Mouse (Mus musculus): ENCODE results near the gene Olfr49. TPM values are rescaled to one million over a fixed set of nuclear protein-coding genes. Genes with fewer than 3 reads are reported as not detected.

Olfr49 gene
- polyA plus RNA-seq, 1 experiment from 2014 or later, result not detected

DNA sequence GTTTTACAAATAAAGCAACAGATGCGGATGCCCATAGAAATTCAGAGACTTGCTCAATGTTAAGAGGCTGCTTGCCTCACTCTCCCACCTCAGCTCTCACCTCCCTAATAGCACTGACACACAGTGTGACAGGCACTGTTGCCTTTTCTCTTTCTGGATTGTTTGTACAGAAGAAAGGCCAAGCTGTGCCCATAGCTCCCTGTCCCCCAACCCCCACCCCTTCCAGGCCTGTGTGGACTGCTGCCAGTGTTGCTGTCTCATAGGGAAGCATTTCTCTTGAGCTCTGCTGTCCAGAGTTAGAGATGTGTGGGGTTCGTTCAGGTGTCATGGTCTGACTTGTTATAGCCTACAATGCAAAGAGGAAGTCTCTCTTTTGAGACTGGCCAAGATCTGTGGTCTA is 24.5 kb downstream of the Olfr49 start:
- Histone ChIP-seq H3K9ac (replicated peaks) (no peak overlapping the region), H3K4me1 (replicated peaks) (peaks cover 16% of the 10 kb centered on the region), H3K36me3 (peaks cover 9% of the 10 kb centered on the region; the same call in 1 of the 2 replicates), H3K4me3 (replicated peaks) (peak overlapping the region; percentile 58), H3K9me3 (no peaks in the 10 kb centered on the region), H3K27ac (no peak overlapping the region), H3K4me2 (replicated peaks) (peak overlapping the region; percentile 88), H3K27me3 (0 out of 2 replicates have a peak, but pooled peaks cover 6% of the 10 kb centered on the region)
- ATAC-seq, result no peak
- 77% methylated on average over 2 of the region's 2 CpGs for WGBS

- H3K9me3 ChIP-seq, result no peaks in the 10 kb centered on the region
- no peak overlapping the region for H3K27ac ChIP-seq
- peak overlapping the region; percentile 74 for H3K9ac ChIP-seq (replicated peaks)
- 0 out of 2 replicates have a peak, but pooled peaks cover 6% of the 10 kb centered on the region for H3K27me3 ChIP-seq
- 27% methylated on average over 8 of the region's 8 CpGs for WGBS
- peak overlapping the region; percentile 58 for H3K4me3 ChIP-seq (replicated peaks)
- peak overlapping the region; percentile 88 for H3K4me2 ChIP-seq (replicated peaks)
- ATAC-seq, result no peak
- H3K4me1 ChIP-seq (replicated peaks), result peaks cover 21% of the 10 kb centered on the region
- H3K36me3 ChIP-seq, result peaks cover 9% of the 10 kb centered on the region; the same call in 1 of the 2 replicates
These were observed 25.0 kb downstream of the Olfr49 start for GRCm38 (mm10) chr14:54259722-54260085.

GRCm38 (mm10) chr14:54259003-54259721 is 25.6 kb downstream of the Olfr49 start:
- H3K9me3 ChIP-seq, result no peaks in the 10 kb centered on the region
- H3K27me3 ChIP-seq, result 0 out of 2 replicates have a peak, but pooled peaks cover 6% of the 10 kb centered on the region
- peak overlapping the region; percentile 58 for H3K4me3 ChIP-seq (replicated peaks)
- H3K9ac ChIP-seq (replicated peaks), result peak overlapping the region; percentile 74
- H3K4me1 ChIP-seq (replicated peaks), result peaks cover 26% of the 10 kb centered on the region
- H3K36me3 ChIP-seq, result peaks cover 9% of the 10 kb centered on the region; the same call in 1 of the 2 replicates
- peak; percentile 91 for ATAC-seq
- peak overlapping the region; percentile 54; the same call in 1 of the 2 replicates for H3K27ac ChIP-seq
- WGBS, result under 1% methylated on average over 35 of the region's 35 CpGs
- peak overlapping the region; percentile 88 for H3K4me2 ChIP-seq (replicated peaks)

- H3K36me3 ChIP-seq, result 0 out of 2 replicates have a peak, but pooled peaks cover 5% of the 10 kb centered on the region
- WGBS, result 76% methylated on average over 7 of the region's 7 CpGs
- H3K4me1 ChIP-seq (replicated peaks), result peaks cover 26% of the 10 kb centered on the region
- H3K4me2 ChIP-seq (replicated peaks), result peak overlapping the region; percentile 88
- no peaks in the 10 kb centered on the region for H3K9me3 ChIP-seq
- ATAC-seq, result no peak
- H3K27me3 ChIP-seq, result 0 out of 2 replicates have a peak, but pooled peaks cover 6% of the 10 kb centered on the region
- no peak overlapping the region for H3K9ac ChIP-seq (replicated peaks)
- no peak overlapping the region for H3K27ac ChIP-seq
- no peak overlapping the region for H3K4me3 ChIP-seq (replicated peaks)
These were observed 26.5 kb downstream of the Olfr49 start for GRCm38 (mm10) chr14:54258131-54258670.

GRCm38 (mm10) chr14:54254670-54255202 is 30.0 kb downstream of the Olfr49 start:
- H3K4me2 ChIP-seq (replicated peaks), result peak overlapping the region; percentile 71
- 71% methylated on average over 12 of the region's 12 CpGs for WGBS
- H3K27me3 ChIP-seq, result no peaks in the 10 kb centered on the region
- no peaks in the 10 kb centered on the region for H3K9me3 ChIP-seq
- peak overlapping the region; percentile 75 for H3K4me3 ChIP-seq (replicated peaks)
- H3K4me1 ChIP-seq (replicated peaks), result peaks cover 53% of the 10 kb centered on the region
- no peak for ATAC-seq
- 0 out of 2 replicates have a peak, but pooled peaks cover 1% of the 10 kb centered on the region for H3K36me3 ChIP-seq
- no peak overlapping the region; the same call in 1 of the 2 replicates for H3K9ac ChIP-seq (replicated peaks)
- no peak overlapping the region for H3K27ac ChIP-seq

DNA sequence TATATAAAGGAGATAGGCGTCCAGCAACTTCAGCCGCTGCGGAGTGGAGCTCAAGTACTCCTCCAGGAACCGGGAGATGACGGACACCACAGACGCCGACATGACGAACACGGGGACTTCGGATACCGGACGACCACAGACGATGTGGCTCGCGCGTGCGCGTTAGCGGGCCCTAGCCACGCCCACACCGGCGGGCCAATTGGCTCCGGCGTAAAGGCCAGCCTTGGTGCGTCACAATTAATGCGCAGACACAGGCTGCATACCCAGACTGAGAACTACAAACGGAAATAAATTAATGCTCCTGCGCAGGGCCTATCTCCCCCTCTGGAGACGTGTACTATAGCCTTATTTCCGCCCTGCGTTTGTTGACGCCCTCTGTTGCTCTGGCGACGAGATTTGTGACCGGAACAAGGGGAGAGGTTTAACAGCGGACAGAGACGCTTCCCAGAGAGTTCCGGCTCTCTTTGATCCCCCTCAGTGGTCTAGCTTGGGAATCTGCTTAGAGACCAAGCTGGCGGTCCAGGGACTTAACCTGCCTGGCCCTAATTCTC is 30.9 kb downstream of the Olfr49 start, which contains the start of the genes Dad1 and Abhd4:
TSS of gene Dad1 (minus strand) at position 364 of the 551 bp plus-strand sequence.
TSS of gene Abhd4 (plus strand) at position 448 of the 551 bp plus-strand sequence.
- no peaks in the 10 kb centered on the region for H3K27me3 ChIP-seq
- peak; percentile 100 for ATAC-seq
- peak within 1 kb of the TSS; percentile 80 for H3K9ac ChIP-seq (replicated peaks)
- no peaks in the 10 kb centered on the region for H3K9me3 ChIP-seq
- H3K4me2 ChIP-seq (replicated peaks), result peak within 1 kb of the TSS; percentile 71
- peak within 1 kb of the TSS; percentile 86 for H3K27ac ChIP-seq
- peak within 1 kb of the TSS; percentile 75 for H3K4me3 ChIP-seq (replicated peaks)
- H3K36me3 ChIP-seq, result 0 out of 2 replicates have a peak, but pooled peaks cover 7% of the 10 kb centered on the region
- whole genome bisulfite sequencing, result 0% methylated on average over 39 of the region's 39 CpGs
- peaks cover 56% of the 10 kb centered on the region for H3K4me1 ChIP-seq (replicated peaks)

- WGBS, result 80% methylated on average over 4 of the region's 4 CpGs
- Histone ChIP-seq H3K4me2 (replicated peaks) (no peak overlapping the region), H3K9ac (replicated peaks) (no peak overlapping the region; the same call in 1 of the 2 replicates), H3K4me1 (replicated peaks) (peaks cover 51% of the 10 kb centered on the region), H3K9me3 (no peaks in the 10 kb centered on the region), H3K4me3 (replicated peaks) (no peak overlapping the region), H3K36me3 (peaks cover 33% of the 10 kb centered on the region), H3K27me3 (no peaks in the 10 kb centered on the region), H3K27ac (no peak overlapping the region)
- ATAC-seq, result no peak
These were observed 34.6 kb downstream of the Olfr49 start for GRCm38 (mm10) chr14:54250122-54250521.

DNA sequence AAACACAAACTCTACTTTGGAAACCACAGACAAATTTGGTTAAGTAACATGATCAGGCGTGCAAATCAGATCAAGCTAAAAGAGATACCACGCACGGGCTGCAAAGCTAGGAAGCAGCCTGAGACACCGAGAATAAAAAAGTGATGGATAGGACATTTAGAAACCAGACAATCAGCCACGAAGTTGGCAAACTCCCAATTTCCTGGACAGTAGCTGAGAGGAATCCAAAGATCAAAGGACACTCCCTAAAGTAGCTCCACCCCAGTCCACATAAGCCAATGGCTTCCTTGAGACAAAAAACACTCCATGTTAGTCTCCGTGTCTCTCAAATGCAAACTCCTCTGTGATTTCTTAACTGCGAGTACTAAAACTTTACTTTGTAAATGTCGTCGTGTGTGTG is 35.4 kb downstream of the Olfr49 start:
- WGBS, result 74% methylated on average over 9 of the region's 9 CpGs
- no peaks in the 10 kb centered on the region for H3K9me3 ChIP-seq
- peaks cover 49% of the 10 kb centered on the region for H3K4me1 ChIP-seq (replicated peaks)
- H3K36me3 ChIP-seq, result peaks cover 37% of the 10 kb centered on the region
- no peaks in the 10 kb centered on the region for H3K27me3 ChIP-seq
- H3K4me2 ChIP-seq (replicated peaks), result no peak overlapping the region
- H3K4me3 ChIP-seq (replicated peaks), result no peak overlapping the region
- no peak overlapping the region for H3K27ac ChIP-seq
- no peak for ATAC-seq
- H3K9ac ChIP-seq (replicated peaks), result 0 out of 2 replicates have a peak overlapping the region, but pooled peaks have one; percentile 25

- H3K36me3 ChIP-seq, result peaks cover 55% of the 10 kb centered on the region
- no peak overlapping the region for H3K9ac ChIP-seq (replicated peaks)
- 90% methylated on average over 3 of the region's 3 CpGs for WGBS
- no peak overlapping the region for H3K27ac ChIP-seq
- no peaks in the 10 kb centered on the region for H3K27me3 ChIP-seq
- no peaks in the 10 kb centered on the region for H3K9me3 ChIP-seq
- no peak overlapping the region for H3K4me2 ChIP-seq (replicated peaks)
- H3K4me1 ChIP-seq (replicated peaks), result peaks cover 41% of the 10 kb centered on the region
- H3K4me3 ChIP-seq (replicated peaks), result no peak overlapping the region
- no peak for ATAC-seq
These were observed 38.5 kb downstream of the Olfr49 start for GRCm38 (mm10) chr14:54246232-54246631.

DNA sequence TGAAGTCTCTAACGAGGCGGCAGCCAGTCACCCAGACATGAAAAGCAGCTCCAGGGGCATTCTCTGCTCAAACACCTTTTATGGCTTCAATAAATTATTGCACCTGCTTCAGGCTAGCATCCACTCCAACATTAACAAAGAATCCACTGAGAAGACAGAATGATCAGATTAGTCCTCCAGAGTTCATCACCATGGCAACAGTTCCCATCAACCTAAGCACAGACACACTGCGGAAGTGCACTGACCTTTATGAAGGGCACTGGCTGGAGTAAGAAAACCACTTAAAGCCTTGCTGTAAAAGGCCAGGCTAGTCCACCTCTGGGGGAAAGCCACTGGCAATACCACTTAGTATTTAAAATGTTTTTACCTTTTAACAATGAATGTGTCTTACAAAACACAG is 40.6 kb downstream of the Olfr49 start:
- H3K36me3 ChIP-seq, result peaks cover 61% of the 10 kb centered on the region
- H3K4me3 ChIP-seq (replicated peaks), result no peak overlapping the region
- no peaks in the 10 kb centered on the region for H3K27me3 ChIP-seq
- H3K9me3 ChIP-seq, result no peaks in the 10 kb centered on the region
- ATAC-seq, result peak; percentile 76
- no peak overlapping the region for H3K4me2 ChIP-seq (replicated peaks)
- H3K9ac ChIP-seq (replicated peaks), result no peak overlapping the region
- WGBS, result 46% methylated on average over 3 of the region's 3 CpGs
- peaks cover 22% of the 10 kb centered on the region for H3K4me1 ChIP-seq (replicated peaks)
- peak overlapping the region; percentile 77 for H3K27ac ChIP-seq

- Histone ChIP-seq H3K4me1 (replicated peaks) (peaks cover 19% of the 10 kb centered on the region), H3K4me3 (replicated peaks) (no peak overlapping the region), H3K27ac (no peak overlapping the region), H3K36me3 (peaks cover 33% of the 10 kb centered on the region), H3K9me3 (no peaks in the 10 kb centered on the region), H3K9ac (replicated peaks) (no peak overlapping the region), H3K27me3 (no peaks in the 10 kb centered on the region), H3K4me2 (replicated peaks) (no peak overlapping the region)
- ATAC-seq, result no peak
- 77% methylated on average over 5 of the region's 5 CpGs for WGBS
These were observed 44.2 kb downstream of the Olfr49 start for GRCm38 (mm10) chr14:54240542-54240941.
